Mouse (Mus musculus) hindbrain, embryonic 13.5 days (tissue): Measurements from ENCODE around the gene Bcas1. TPM values are rescaled to one million over a fixed set of nuclear protein-coding genes. Genes with fewer than 3 reads are reported as not detected.
A peak's percentile ranks its signal among the peaks of the same experiment; 100 is the strongest.

Experiments used
- ATAC-seq: fragments of 200-750 bp; cut with Nextera tagmentation; 2 replicates; pipeline ENCODE4 v1.8.0; 2017; ENCODE audit warnings: moderate TSS enrichment; ENCODE audit not compliant: low FRiP score
- H3K27ac ChIP-seq: fragments of 300-500 bp; sonication (generic); 2 replicates; pipeline ENCODE4 v1.5.1; 2015; ENCODE audit warnings: inconsistent platforms, mild to moderate bottlenecking, moderate library complexity
- H3K27me3 ChIP-seq: fragments of 300-500 bp; sonication (generic); 2 replicates; pipeline ENCODE4 v1.6.1; 2015; ENCODE audit warnings: mild to moderate bottlenecking, inconsistent platforms
- H3K36me3 ChIP-seq: fragments of 300-500 bp; sonication (generic); 2 replicates; pipeline ENCODE4 v1.6.1; 2015; ENCODE audit warnings: mild to moderate bottlenecking, inconsistent platforms
- H3K4me1 ChIP-seq: fragments of 300-500 bp; sonication (generic); replicated peaks from 2 replicates; pipeline ENCODE4 v1.6.1; 2015; ENCODE audit warnings: inconsistent platforms
- H3K4me2 ChIP-seq: fragments of 300-500 bp; sonication (generic); 2 replicates; pipeline ENCODE4 v1.6.1; 2015; ENCODE audit warnings: inconsistent platforms, mild to moderate bottlenecking, moderate library complexity
- H3K4me3 ChIP-seq: fragments of 300-500 bp; sonication (generic); 2 replicates; pipeline ENCODE4 v1.5.1; 2015; ENCODE audit warnings: mild to moderate bottlenecking, inconsistent platforms
- H3K9ac ChIP-seq: fragments of 300-500 bp; sonication (generic); 2 replicates; pipeline ENCODE4 v1.6.1; 2015; ENCODE audit warnings: mild to moderate bottlenecking, inconsistent platforms
- H3K9me3 ChIP-seq: fragments of 300-500 bp; sonication (generic); 2 replicates; pipeline ENCODE4 v1.6.1; 2016; ENCODE audit warnings: inconsistent platforms
- WGBS: fragments of 180-500 bp; shearing (Covaris S2); methylation state at CpG from one replicate; pipeline ENCODE4 v1.1.7; 2015; 5-methylcytosine and 5-hydroxymethylcytosine counted together
- polyA plus RNA-seq: library from polyadenylated mRNA; unstranded; fragments of >200 nt; fragmentation: Nextera tagmentation; extraction: Ambion mirVana; gene quantifications from 2 replicates; pipeline ENCODE4 v1.2.1, GENCODE M21; 2015

The Bcas1 gene
- polyA plus RNA-seq, 1 experiment from 2014 or later, result 17.9 TPM

DNA sequence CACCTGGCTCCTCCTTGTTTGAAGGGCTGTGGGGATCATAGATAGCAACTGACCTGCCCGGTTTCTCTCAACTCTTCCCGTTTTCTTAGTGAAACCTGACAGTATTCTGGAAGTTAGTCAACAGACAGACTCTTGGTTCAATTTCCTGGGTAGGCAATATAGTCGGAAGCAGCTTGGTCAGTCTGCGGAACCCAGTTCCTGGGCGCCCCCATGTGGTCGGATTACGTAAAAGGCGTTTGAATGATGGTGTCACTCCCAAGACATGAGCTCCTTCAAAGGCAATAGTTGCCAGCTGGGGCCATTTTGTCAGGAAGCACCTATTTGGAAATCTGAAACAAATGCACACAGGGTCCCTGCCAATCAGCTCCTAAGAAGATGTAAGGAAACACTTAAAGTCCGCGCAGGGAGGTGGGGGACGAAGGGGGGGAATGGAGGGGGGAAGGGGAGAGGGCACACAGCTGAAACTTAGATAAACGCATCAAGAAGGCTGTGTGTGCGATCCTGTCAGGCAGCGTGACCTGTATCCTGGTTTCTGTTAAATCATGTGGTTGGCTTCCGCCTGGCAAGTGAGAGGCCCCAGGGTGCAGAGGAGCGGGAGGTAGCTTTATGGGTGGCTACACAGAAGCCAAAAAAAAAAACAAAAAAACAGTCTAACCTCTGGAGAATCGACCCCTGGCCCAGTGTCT is 84.4 kb downstream of the Bcas1 start:
- Histone ChIP-seq H3K9me3 (no peaks in the 10 kb centered on the region), H3K27ac (peak overlapping the region; percentile 73), H3K9ac (no peak overlapping the region), H3K4me1 (peaks cover 35% of the 10 kb centered on the region), H3K4me2 (no peak overlapping the region), H3K27me3 (no peaks in the 10 kb centered on the region), H3K4me3 (no peak overlapping the region), H3K36me3 (no peaks in the 10 kb centered on the region)
- 44% methylated on average over 17 of the region's 17 CpGs for WGBS
- ATAC-seq, result no peak

- no peak for ATAC-seq
- H3K4me3 ChIP-seq, result no peak overlapping the region
Measured at GRCm38 (mm10) chr2:170342312-170342830, 85.3 kb downstream of the Bcas1 start.

DNA sequence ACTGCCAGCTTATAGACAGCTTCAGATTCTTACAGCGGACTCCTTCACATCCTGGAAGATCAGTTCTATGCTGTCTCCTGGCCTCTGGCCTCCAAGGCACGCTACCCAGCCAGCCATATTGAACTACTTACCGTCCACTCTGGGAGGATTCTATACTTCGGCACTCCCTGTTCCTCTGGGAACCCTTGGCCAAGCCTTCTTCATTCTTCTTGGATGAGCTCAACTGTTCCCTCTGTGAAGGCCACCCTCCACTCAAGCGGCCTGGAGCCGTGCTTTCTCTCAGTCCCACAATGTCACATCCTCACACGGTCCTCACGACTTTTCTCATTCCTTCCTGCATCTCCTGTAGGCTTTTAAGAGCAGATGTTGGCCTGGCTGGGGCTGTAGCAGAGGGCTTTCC is 86.5 kb downstream of the Bcas1 start:
- Histone ChIP-seq H3K9ac (no peak overlapping the region), H3K36me3 (no peaks in the 10 kb centered on the region), H3K4me1 (peaks cover 30% of the 10 kb centered on the region), H3K9me3 (no peaks in the 10 kb centered on the region), H3K27me3 (no peaks in the 10 kb centered on the region), H3K27ac (no peak overlapping the region), H3K4me2 (no peak overlapping the region), H3K4me3 (no peak overlapping the region)
- ATAC-seq, result no peak
- WGBS, result 88% methylated on average over 8 of the region's 8 CpGs

More at GRCm38 (mm10) chr2:170342312-170342830, 85.3 kb downstream of the Bcas1 start:
- Histone ChIP-seq H3K4me1 (peaks cover 35% of the 10 kb centered on the region), H3K9me3 (no peaks in the 10 kb centered on the region), H3K36me3 (no peaks in the 10 kb centered on the region), H3K27me3 (no peaks in the 10 kb centered on the region), H3K27ac (no peak overlapping the region), H3K9ac (no peak overlapping the region), H3K4me2 (no peak overlapping the region)
- 87% methylated on average over 12 of the region's 12 CpGs for WGBS

GRCm38 (mm10) chr2:170336266-170336760 is 91.3 kb downstream of the Bcas1 start:
- H3K4me2 ChIP-seq, result no peak overlapping the region
- H3K27me3 ChIP-seq, result no peaks in the 10 kb centered on the region
- H3K4me3 ChIP-seq, result no peak overlapping the region
- ATAC-seq, result no peak
- H3K9me3 ChIP-seq, result no peaks in the 10 kb centered on the region
- 83% methylated on average over 9 of the region's 9 CpGs for WGBS
- H3K27ac ChIP-seq, result no peak overlapping the region
- no peaks in the 10 kb centered on the region for H3K4me1 ChIP-seq
- H3K36me3 ChIP-seq, result no peaks in the 10 kb centered on the region
- H3K9ac ChIP-seq, result no peak overlapping the region

DNA sequence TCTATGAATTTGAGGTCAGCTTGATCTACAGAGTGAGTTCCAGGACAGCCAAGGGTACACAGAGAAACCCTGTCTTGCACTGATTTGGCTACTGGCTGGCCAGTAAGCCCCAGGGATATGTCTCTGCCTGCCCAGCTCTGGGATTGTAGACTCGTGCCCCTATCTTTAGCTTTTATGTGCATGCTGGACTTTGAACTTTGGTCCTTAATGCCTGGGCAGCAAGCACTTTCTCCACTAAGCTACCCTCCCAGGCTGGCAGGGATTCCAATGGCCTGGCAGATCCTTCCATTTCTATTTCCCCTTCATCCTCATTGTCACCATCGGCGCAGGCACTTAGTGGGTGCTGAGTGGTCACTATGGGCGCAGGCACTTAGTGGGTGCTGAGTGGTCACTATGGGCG is 92.5 kb downstream of the Bcas1 start:
- ATAC-seq, result no peak
- H3K36me3 ChIP-seq, result no peaks in the 10 kb centered on the region
- H3K27me3 ChIP-seq, result no peaks in the 10 kb centered on the region
- no peaks in the 10 kb centered on the region for H3K4me1 ChIP-seq
- H3K4me3 ChIP-seq, result no peak overlapping the region
- 97% methylated on average over 5 of the region's 5 CpGs for WGBS
- H3K9me3 ChIP-seq, result no peaks in the 10 kb centered on the region
- H3K4me2 ChIP-seq, result no peak overlapping the region
- H3K9ac ChIP-seq, result no peak overlapping the region
- H3K27ac ChIP-seq, result no peak overlapping the region

DNA sequence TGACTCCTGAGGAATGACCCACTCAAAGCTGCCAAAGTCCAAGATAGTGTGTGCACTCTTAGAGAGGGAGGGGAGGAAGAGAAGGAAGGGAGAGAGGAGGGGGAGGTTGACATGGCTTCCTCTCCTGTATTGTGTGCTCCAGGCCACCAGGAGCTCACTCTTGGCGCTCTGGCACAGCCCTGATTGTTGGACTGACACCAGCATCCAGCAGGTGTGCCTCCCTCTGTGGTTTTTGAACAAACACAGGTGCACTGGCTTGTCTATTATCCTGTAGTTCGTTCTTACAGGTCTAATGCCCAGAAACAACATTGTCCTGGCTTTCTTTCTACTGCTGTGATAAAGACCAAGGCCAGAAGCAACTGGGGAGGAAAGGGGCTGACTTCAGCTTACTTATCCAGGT is 95.8 kb downstream of the Bcas1 start:
- H3K27me3 ChIP-seq, result no peaks in the 10 kb centered on the region
- ATAC-seq, result no peak
- no peak overlapping the region for H3K27ac ChIP-seq
- no peaks in the 10 kb centered on the region for H3K36me3 ChIP-seq
- no peak overlapping the region for H3K9ac ChIP-seq
- 85% methylated on average over 2 of the region's 2 CpGs for WGBS
- H3K4me1 ChIP-seq, result no peaks in the 10 kb centered on the region
- H3K4me3 ChIP-seq, result no peak overlapping the region
- no peaks in the 10 kb centered on the region for H3K9me3 ChIP-seq
- H3K4me2 ChIP-seq, result no peak overlapping the region

- ATAC-seq, result no peak
- Histone ChIP-seq H3K4me2 (no peak overlapping the region), H3K9ac (no peak overlapping the region), H3K4me3 (no peak overlapping the region), H3K27me3 (no peaks in the 10 kb centered on the region), H3K9me3 (no peaks in the 10 kb centered on the region), H3K36me3 (no peaks in the 10 kb centered on the region), H3K4me1 (no peaks in the 10 kb centered on the region), H3K27ac (no peak overlapping the region)
- WGBS, result 82% methylated on average over 8 of the region's 8 CpGs
Measured at GRCm38 (mm10) chr2:170330466-170330865, 97.2 kb downstream of the Bcas1 start.

GRCm38 (mm10) chr2:170329921-170330320 is 97.7 kb downstream of the Bcas1 start:
- WGBS, result 94% methylated on average over 13 of the region's 13 CpGs
- no peak for ATAC-seq
- no peaks in the 10 kb centered on the region for H3K27me3 ChIP-seq
- H3K9me3 ChIP-seq, result no peaks in the 10 kb centered on the region
- no peaks in the 10 kb centered on the region for H3K36me3 ChIP-seq
- no peaks in the 10 kb centered on the region for H3K4me1 ChIP-seq
- no peak overlapping the region for H3K27ac ChIP-seq
- H3K4me2 ChIP-seq, result no peak overlapping the region
- H3K4me3 ChIP-seq, result no peak overlapping the region
- H3K9ac ChIP-seq, result no peak overlapping the region

DNA sequence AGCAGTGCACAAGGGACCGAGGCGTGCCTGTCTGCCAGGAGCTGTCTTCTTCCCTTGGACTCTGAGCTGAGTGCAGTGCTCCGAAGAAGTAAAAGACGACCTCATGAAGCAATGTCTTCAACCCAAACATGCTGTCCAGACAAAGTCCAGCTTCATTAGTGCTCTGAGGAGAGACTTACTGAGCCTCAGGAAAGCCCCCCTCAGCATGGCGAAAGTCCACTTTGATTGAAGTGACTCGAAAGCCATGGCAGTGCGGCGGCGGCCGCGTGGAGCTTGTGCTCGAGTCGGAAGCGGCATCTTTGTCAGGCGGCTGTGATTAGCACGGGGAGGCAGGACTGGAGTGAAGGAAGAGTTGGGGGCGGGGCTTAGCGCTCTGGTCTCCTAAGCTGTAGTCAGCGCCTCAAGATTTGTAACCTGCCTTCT is 103.7 kb downstream of the Bcas1 start:
- 4% methylated on average over 19 of the region's 19 CpGs for WGBS
- peak overlapping the region; percentile 58 for H3K4me2 ChIP-seq
- H3K9ac ChIP-seq, result peak overlapping the region; percentile 68
- H3K36me3 ChIP-seq, result no peaks in the 10 kb centered on the region
- no peak overlapping the region for H3K27ac ChIP-seq
- H3K4me3 ChIP-seq, result peak overlapping the region; percentile 37
- H3K9me3 ChIP-seq, result no peaks in the 10 kb centered on the region
- peak; percentile 67 for ATAC-seq
- peaks cover 24% of the 10 kb centered on the region for H3K4me1 ChIP-seq
- H3K27me3 ChIP-seq, result no peaks in the 10 kb centered on the region

- no peak overlapping the region for H3K4me2 ChIP-seq
- H3K36me3 ChIP-seq, result no peaks in the 10 kb centered on the region
- no peak for ATAC-seq
- H3K27me3 ChIP-seq, result no peaks in the 10 kb centered on the region
- no peaks in the 10 kb centered on the region for H3K9me3 ChIP-seq
- no peak overlapping the region for H3K27ac ChIP-seq
- H3K4me1 ChIP-seq, result peaks cover 28% of the 10 kb centered on the region
- no peak overlapping the region for H3K9ac ChIP-seq
- H3K4me3 ChIP-seq, result no peak overlapping the region
- WGBS, result 48% methylated on average over 3 of the region's 3 CpGs
Measured at GRCm38 (mm10) chr2:170322013-170322414, 105.6 kb downstream of the Bcas1 start.

GRCm38 (mm10) chr2:170321579-170321978 is 106.1 kb downstream of the Bcas1 start:
- Histone ChIP-seq H3K4me3 (no peak overlapping the region), H3K9me3 (no peaks in the 10 kb centered on the region), H3K9ac (no peak overlapping the region), H3K4me2 (no peak overlapping the region), H3K27ac (no peak overlapping the region), H3K4me1 (peaks cover 28% of the 10 kb centered on the region), H3K27me3 (no peaks in the 10 kb centered on the region), H3K36me3 (no peaks in the 10 kb centered on the region)
- no peak for ATAC-seq
- WGBS, result 62% methylated on average over 5 of the region's 5 CpGs

DNA sequence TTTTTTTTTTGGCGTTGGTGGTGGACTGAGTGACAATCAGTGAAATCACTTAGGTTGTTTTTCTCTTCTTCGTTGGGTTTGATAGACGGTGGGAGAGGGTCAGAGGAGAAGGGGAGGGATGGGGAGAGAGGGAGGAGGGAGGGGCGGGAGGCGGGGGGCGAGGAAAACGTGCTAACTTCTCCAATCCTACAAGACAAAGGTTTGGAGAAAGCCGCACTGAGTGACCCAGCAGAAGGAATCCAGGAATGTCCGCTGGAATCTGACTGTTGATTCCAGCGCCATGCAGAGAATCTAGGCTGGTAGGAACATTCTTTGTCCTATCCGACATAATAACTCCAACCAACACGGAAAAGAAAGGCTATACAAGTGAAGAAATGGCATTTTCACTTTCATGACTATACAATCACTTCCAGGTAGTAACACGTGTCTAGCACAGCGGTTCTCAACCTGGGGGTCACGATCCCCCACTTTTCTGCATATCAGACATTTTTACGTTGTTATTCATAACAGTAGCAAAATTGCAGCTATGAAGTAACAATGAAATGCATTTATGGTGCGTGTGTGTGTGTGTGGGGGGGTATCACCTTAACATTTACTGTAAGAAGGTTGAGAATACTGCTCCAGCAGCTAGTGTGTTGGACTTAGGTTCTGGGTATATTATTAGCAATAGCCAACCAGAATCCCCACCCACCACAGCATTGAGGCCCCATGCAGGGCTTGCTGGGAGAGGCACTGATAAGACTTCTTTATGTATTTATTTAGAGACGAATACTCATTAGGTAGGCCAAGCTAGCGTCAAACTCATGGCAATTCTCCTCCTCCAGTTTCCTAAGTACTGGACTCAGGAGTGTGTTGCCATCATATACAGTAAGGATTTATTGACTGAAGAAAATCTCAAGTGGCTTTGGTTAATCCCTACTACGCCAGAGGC is 107.8 kb downstream of the Bcas1 start:
- WGBS, result 24% methylated on average over 18 of the region's 20 CpGs

More for the DNA sequence above, 107.8 kb downstream of the Bcas1 start:
- no peaks in the 10 kb centered on the region for H3K9me3 ChIP-seq
- peak overlapping the region; percentile 72 for H3K9ac ChIP-seq
- H3K27ac ChIP-seq, result peak overlapping the region; percentile 82
- H3K27me3 ChIP-seq, result no peaks in the 10 kb centered on the region
- no peaks in the 10 kb centered on the region for H3K36me3 ChIP-seq
- ATAC-seq, result peak; percentile 31
- peak overlapping the region; percentile 38 for H3K4me3 ChIP-seq
- H3K4me1 ChIP-seq, result peaks cover 28% of the 10 kb centered on the region
- H3K4me2 ChIP-seq, result peak overlapping the region; percentile 70
